8 mouse cellular contexts compared by ENCODE assay signal in genomic region chr8:79297763-79298162, GRCm38 (mm10). TPM values are rescaled to one million over a fixed set of nuclear protein-coding genes. Genes with fewer than 3 reads are reported as not detected.
DNase-seq lines count a peak whose midpoint lies in the region; ATAC-seq and TF ChIP-seq lines count a peak whose summit lies in the region.

No protein-coding gene starts in this region.

- H3K36me3 ChIP-seq in liver, adult 2 months (ENCODE audit: control insufficient read depth, insufficient read depth, low read length), result no peaks in the 10 kb centered on the region
- 0 out of 2 replicates have a peak, but pooled peaks cover 2% of the 10 kb centered on the region for H3K36me3 ChIP-seq in liver, embryonic 11.5 days (ENCODE audit: control insufficient read depth, insufficient read depth, low read length)

- ATAC-seq in liver, embryonic 11.5 days (replicated peaks; ENCODE audit: low FRiP score), result no peak
- no peak for ATAC-seq in activated CD4-positive, CD25-positive, alpha-beta regulatory T cell, adult 4 months

- H3K27me3 ChIP-seq in liver, adult 2 months (ENCODE audit: control insufficient read depth, insufficient read depth, low read length), result no peaks in the 10 kb centered on the region
- no peaks in the 10 kb centered on the region for H3K27me3 ChIP-seq in liver, embryonic 11.5 days (replicated peaks; ENCODE audit: control insufficient read depth, insufficient read depth, low read length)

- no peak overlapping the region for H3K4me3 ChIP-seq in liver, adult 2 months (ENCODE audit: insufficient read depth, low read depth, low read length)
- H3K4me3 ChIP-seq in liver, embryonic 11.5 days (ENCODE audit: low read depth, low read length), result no peak overlapping the region

- H3K79me2 ChIP-seq in liver, adult 2 months (ENCODE audit: control insufficient read depth, insufficient read depth, low read length), result peaks cover 6% of the 10 kb centered on the region; the same call in 1 of the 2 replicates

- no peak overlapping the region for H3K27ac ChIP-seq in liver, adult 2 months (replicated peaks; ENCODE audit: insufficient read depth, low read depth, low read length)
- no peak overlapping the region for H3K27ac ChIP-seq in liver, embryonic 11.5 days (ENCODE audit: low read depth, low read length)

- TF ChIP-seq POLR2A in liver, adult 2 months (IDR thresholded peaks at IDR 0.05; ENCODE audit: extremely low read depth, insufficient read depth, low read length), result no peak

- peak; percentile 95 for TF ChIP-seq CTCF in liver, adult 2 months (IDR thresholded peaks at IDR 0.05; ENCODE audit: low read depth, low read length)

- peaks cover 5% of the 10 kb centered on the region; the same call in 1 of the 2 replicates for H3K4me1 ChIP-seq in liver, adult 2 months (ENCODE audit: control insufficient read depth, insufficient read depth, low read length)
- H3K4me1 ChIP-seq in liver, embryonic 11.5 days (replicated peaks; ENCODE audit: control insufficient read depth, insufficient read depth, low read length), result peaks cover 8% of the 10 kb centered on the region

- DNase-seq in liver, adult 2 months (ENCODE audit: extremely low read depth, low read depth, low spot score), result peak; percentile 41
- no peak for DNase-seq in liver, embryonic 11.5 days (ENCODE audit: low spot score)
- DNase-seq in adrenal gland, postnatal 4 days (ENCODE audit: low spot score in 2 of 2), result peak; percentile 22 to 33
- DNase-seq in frontal cortex, postnatal 10 days (ENCODE audit: low spot score in 2 of 2), result peak; percentile 39 to 62
- DNase-seq in kidney, postnatal 25 days, result peak; percentile 84 to 88
- peak; percentile 62 to 68 for DNase-seq in lung, adult 18-20 months
- peak; percentile 43 to 50 for DNase-seq in right cerebral cortex, postnatal 36 days (ENCODE audit: low spot score in 2 of 2)

- H3K9ac ChIP-seq in liver, adult 2 months (ENCODE audit: low read depth, low read length), result no peak overlapping the region
- H3K9ac ChIP-seq in liver, embryonic 11.5 days (ENCODE audit: low read depth, low read length), result no peak overlapping the region

- no peaks in the 10 kb centered on the region for H3K9me3 ChIP-seq in liver, embryonic 11.5 days (ENCODE audit: control insufficient read depth, low read length)

- 46% methylated on average over 3 of the region's 3 CpGs for WGBS in liver, adult 2 months
- WGBS in liver, embryonic 11.5 days, result 65% methylated on average over 3 of the region's 3 CpGs

- no peak overlapping the region for H3K4me2 ChIP-seq in liver, embryonic 11.5 days

RNA-seq across cellular contexts. Expression of gene Mmaa, which starts 3.0 kb away (rescaled TPM):
- total RNA-seq in liver, adult 2 months (2014; rRNA removed), result 7.7 and 9.0 TPM in 2 replicates
- 7.4 and 8.2 TPM in 2 replicates for polyA plus RNA-seq in liver, adult 2 months (2012; rRNA removed)
- 7.7 and 8.1 TPM in 2 replicates for polyA plus RNA-seq in liver, embryonic 11.5 days (2014; fragmentation: Nextera tagmentation; extraction: Ambion mirVana)
- 10 to 100 TPM; 15.6 to 19.5 TPM for total RNA-seq in adrenal gland, postnatal 4 days (2021)
- 1 to 10 TPM; 5.7 to 7.1 TPM for polyA plus RNA-seq in activated CD4-positive, CD25-positive, alpha-beta regulatory T cell, adult 4 months (2017; shearing (Covaris generic))

RNA-seq across cellular contexts. Expression of gene 1700011L22Rik, which starts 49.4 kb away (rescaled TPM):
- total RNA-seq in liver, adult 2 months (2014; rRNA removed), result not detected in 2 replicates
- polyA plus RNA-seq in liver, adult 2 months (2012; rRNA removed), result not detected in 2 replicates
- not detected in 2 replicates for polyA plus RNA-seq in liver, embryonic 11.5 days (2014; fragmentation: Nextera tagmentation; extraction: Ambion mirVana)
- not detected for total RNA-seq in adrenal gland, postnatal 4 days (2021)
- polyA plus RNA-seq in activated CD4-positive, CD25-positive, alpha-beta regulatory T cell, adult 4 months (2017; shearing (Covaris generic)), result not detected
